Mouse (Mus musculus) kidney, adult 18-20 months (tissue): ENCODE data around the gene Krt25.

Experiments used
- DNase-seq: peaks from one replicate; pipeline ENCODE4 v3.0.0; 2021

The Krt25 gene

GRCm38 (mm10) chr11:99322851-99323250, at the start of gene Krt25:
Gene Krt25, minus strand, starts transcription at chr11:99322951.
- no peak for DNase-seq

- no peak for DNase-seq
Measured at GRCm38 (mm10) chr11:99369853-99370451, 47.2 kb upstream of the Krt25 start.

- peak; percentile 14 for DNase-seq
Measured at GRCm38 (mm10) chr11:99369229-99369628, 46.5 kb upstream of the Krt25 start.

GRCm38 (mm10) chr11:99366791-99367190, 44.0 kb upstream of the Krt25 start:
- peak; percentile 26 for DNase-seq

GRCm38 (mm10) chr11:99364412-99364811, 41.7 kb upstream of the Krt25 start:
- peak; percentile 7 for DNase-seq

GRCm38 (mm10) chr11:99361423-99361822, 38.7 kb upstream of the Krt25 start:
- DNase-seq = no peak

- DNase-seq = no peak
Measured at GRCm38 (mm10) chr11:99351004-99351403, 28.3 kb upstream of the Krt25 start, which contains the start of gene Krt27. Gene Krt27, minus strand, starts transcription at chr11:99351104.

- DNase-seq = no peak
Measured at GRCm38 (mm10) chr11:99339299-99339847, 16.6 kb upstream of the Krt25 start.

- DNase-seq = no peak
Measured at GRCm38 (mm10) chr11:99337866-99338265, 15.1 kb upstream of the Krt25 start, which contains the start of gene Krt26. Gene Krt26, minus strand, starts transcription at chr11:99337966.

GRCm38 (mm10) chr11:99333426-99333825, 10.7 kb upstream of the Krt25 start:
- no peak for DNase-seq

GRCm38 (mm10) chr11:99329655-99330054, 6.9 kb upstream of the Krt25 start:
- no peak for DNase-seq

GRCm38 (mm10) chr11:99321094-99321493, 1.7 kb downstream of the Krt25 start:
- DNase-seq = no peak

GRCm38 (mm10) chr11:99319127-99319526, 3.6 kb downstream of the Krt25 start:
- no peak for DNase-seq

GRCm38 (mm10) chr11:99316543-99316942, 6.2 kb downstream of the Krt25 start:
- DNase-seq = no peak

GRCm38 (mm10) chr11:99314594-99314993, 8.2 kb downstream of the Krt25 start:
- DNase-seq = no peak

- no peak for DNase-seq
Measured at GRCm38 (mm10) chr11:99310882-99311281, 11.9 kb downstream of the Krt25 start.

- DNase-seq = peak; percentile 69
Measured at GRCm38 (mm10) chr11:99307579-99307978, 15.2 kb downstream of the Krt25 start.

- DNase-seq = no peak
Measured at GRCm38 (mm10) chr11:99295039-99295438, 27.7 kb downstream of the Krt25 start.

GRCm38 (mm10) chr11:99292846-99293245, 29.9 kb downstream of the Krt25 start:
- peak; percentile 40 for DNase-seq

GRCm38 (mm10) chr11:99284833-99285312, 37.9 kb downstream of the Krt25 start, which contains the start of gene Krt24:
Gene Krt24, minus strand, starts transcription at chr11:99285262.
- DNase-seq = no peak

- no peak for DNase-seq
Measured at GRCm38 (mm10) chr11:99284011-99284410, 38.7 kb downstream of the Krt25 start.

- no peak for DNase-seq
Measured at GRCm38 (mm10) chr11:99283334-99283733, 39.4 kb downstream of the Krt25 start.

- DNase-seq = no peak
Measured at GRCm38 (mm10) chr11:99281116-99281515, 41.6 kb downstream of the Krt25 start.

- DNase-seq = no peak
Measured at GRCm38 (mm10) chr11:99279986-99280385, 42.8 kb downstream of the Krt25 start.

GRCm38 (mm10) chr11:99276786-99277185, 46.0 kb downstream of the Krt25 start:
- no peak for DNase-seq
